Mouse (Mus musculus) liver, embryonic 14.5 days (tissue): ENCODE data around the gene Prkab1.

Experiments used
- CTCF ChIP-seq: IDR thresholded peaks from 2 replicates; pipeline ENCODE4 v1.5.1; 2016; ENCODE audit warnings: antibody characterized with exemption, low read depth, control low read depth
- EP300 ChIP-seq: IDR thresholded peaks from 2 replicates; pipeline ENCODE4 v1.6.1; 2016; ENCODE audit warnings: antibody characterized with exemption, low read depth

GRCm38 (mm10) chr5:116022658-116023200 is 1.6 kb downstream of the Prkab1 start:
- no peak for TF ChIP-seq CTCF
- no peak for TF ChIP-seq EP300
